Mouse (Mus musculus) bone marrow macrophage, adult 2 months (primary cell): ENCODE measurements around the gene Ncf1.

Experiments
- CTCF ChIP-seq: IDR thresholded peaks from 2 replicates; pipeline ENCODE4 v1.5.1; 2012; ENCODE audit warnings: low read depth, mild to moderate bottlenecking, low read length, moderate library complexity
- POLR2A ChIP-seq: IDR thresholded peaks from 2 replicates; pipeline ENCODE4 v1.6.1; 2012; ENCODE audit warnings: mild to moderate bottlenecking, low read depth, low read length, borderline replicate concordance

DNA sequence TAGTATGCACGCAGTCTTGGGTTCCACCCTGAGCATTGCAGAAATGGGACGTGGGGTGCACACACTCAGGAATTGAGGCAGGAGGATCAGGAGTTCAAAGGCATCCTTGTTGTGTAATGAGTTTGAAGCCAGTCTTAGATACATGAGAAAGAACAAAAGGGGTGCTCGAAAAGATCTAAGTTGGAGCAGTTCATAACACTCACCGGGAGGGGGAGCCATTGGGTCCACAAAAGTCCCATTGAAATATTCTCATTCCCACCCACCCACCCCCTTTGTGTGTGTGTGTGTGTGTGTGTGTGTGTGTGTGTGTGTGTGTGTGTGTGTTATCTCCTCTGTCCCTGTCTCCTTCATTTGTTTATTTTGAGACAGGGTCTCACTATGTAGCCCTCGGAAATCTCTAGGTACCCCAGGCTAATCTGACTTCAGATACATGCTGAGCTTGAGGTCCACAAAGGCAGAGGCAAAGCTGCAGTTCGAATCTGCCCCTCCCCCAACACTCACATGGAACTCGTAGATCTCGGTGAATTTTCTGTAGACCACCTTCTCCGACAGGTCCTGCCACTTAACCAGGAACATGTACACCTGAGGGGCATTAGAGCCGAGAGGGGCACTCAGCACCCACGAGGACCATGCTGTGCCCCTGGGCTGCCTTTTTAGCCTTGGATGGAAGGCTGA is 1.7 kb downstream of the Ncf1 start:
- TF ChIP-seq CTCF (no peak; the same call in 1 of the 2 replicates), POLR2A (no peak)
